Mouse (Mus musculus): ENCODE measurements at regions not wholly inside any gene's neighbourhood (a gene's known extent, or its start where the extent isn't known, plus 50 kb on each side); places are given as distances from the start of the nearest gene placed in this dataset.

DNA sequence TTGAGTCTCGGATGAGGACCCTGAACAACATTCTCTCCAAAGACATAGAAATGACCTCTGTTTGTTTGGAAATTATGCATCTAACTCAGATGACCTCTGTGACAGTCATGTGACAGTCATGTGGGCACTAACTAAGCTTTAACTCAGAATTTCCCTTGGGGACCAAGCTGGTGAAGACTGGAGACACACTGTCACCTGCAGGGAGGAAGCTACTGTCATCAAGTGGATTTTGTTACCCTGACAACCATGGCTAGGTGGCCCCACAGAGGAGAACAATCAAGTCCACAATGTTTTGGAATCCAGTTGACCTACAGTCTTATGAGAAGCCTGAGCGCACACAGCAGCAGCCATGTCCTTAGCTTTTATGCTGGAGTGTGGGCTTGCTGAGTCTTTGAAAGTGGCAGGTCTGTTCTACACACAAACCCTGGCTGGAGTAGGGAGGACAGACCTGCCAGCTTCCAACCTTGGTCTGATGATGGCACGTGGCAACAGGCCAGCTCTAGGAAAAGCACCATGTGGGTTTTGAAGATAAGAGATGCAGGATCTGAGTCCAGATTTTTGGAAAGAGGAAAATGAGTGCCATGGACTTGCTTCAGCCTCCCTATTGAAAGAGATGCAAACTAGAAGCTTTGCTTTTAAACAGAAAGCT lies 125.5 kb downstream of the Cdh26 start:
- Histone ChIP-seq H3K4me1 (ENCODE audit: insufficient read depth) (no peaks in the 10 kb centered on the region), H3K4me2 (no peak overlapping the region), H3K27ac (ENCODE audit: low read depth) (no peak overlapping the region), H3K4me3 (ENCODE audit: low read depth, low read length) (no peak overlapping the region), H3K36me3 (ENCODE audit: insufficient read depth) (no peaks in the 10 kb centered on the region), H3K9me3 (ENCODE audit: low read depth, low read length) (no peaks in the 10 kb centered on the region), H3K9ac (no peak overlapping the region), H3K27me3 (ENCODE audit: insufficient read depth, low read length) (no peaks in the 10 kb centered on the region)
- no peak for TF ChIP-seq CTCF (IDR thresholded peaks at IDR 0.05; ENCODE audit: low read depth)
- DNase-seq (no peak), ATAC-seq (ENCODE audit: insufficient read depth) (no peak)
- 77% methylated on average over 3 of the region's 3 CpGs for WGBS

GRCm38 (mm10) chr2:178557934-178558333 lies 127.6 kb downstream of the Cdh26 start:
- peak; percentile 21 for DNase-seq

GRCm38 (mm10) chr2:178563287-178563686 lies 133.0 kb downstream of the Cdh26 start:
- Histone ChIP-seq H3K36me3 (ENCODE audit: insufficient read depth) (no peaks in the 10 kb centered on the region), H3K4me1 (ENCODE audit: insufficient read depth) (no peaks in the 10 kb centered on the region), H3K9me3 (ENCODE audit: low read depth, low read length) (no peaks in the 10 kb centered on the region), H3K9ac (no peak overlapping the region), H3K27me3 (ENCODE audit: insufficient read depth, low read length) (no peaks in the 10 kb centered on the region), H3K27ac (ENCODE audit: low read depth) (no peak overlapping the region), H3K4me2 (no peak overlapping the region), H3K4me3 (ENCODE audit: low read depth, low read length) (no peak overlapping the region)
- 75% methylated on average over 7 of the region's 7 CpGs for WGBS
- no peak for TF ChIP-seq CTCF (IDR thresholded peaks at IDR 0.05; ENCODE audit: low read depth)
- DNase-seq (no peak), ATAC-seq (ENCODE audit: insufficient read depth) (no peak)

More at GRCm38 (mm10) chr2:178557934-178558333, 127.6 kb downstream of the Cdh26 start:
- WGBS: 42% methylated on average over 9 of the region's 9 CpGs
- Histone ChIP-seq H3K27me3 (ENCODE audit: insufficient read depth, low read length) (no peaks in the 10 kb centered on the region), H3K9me3 (ENCODE audit: low read depth, low read length) (no peaks in the 10 kb centered on the region), H3K9ac (no peak overlapping the region), H3K4me3 (ENCODE audit: low read depth, low read length) (no peak overlapping the region), H3K4me1 (ENCODE audit: insufficient read depth) (no peaks in the 10 kb centered on the region), H3K4me2 (no peak overlapping the region), H3K36me3 (ENCODE audit: insufficient read depth) (no peaks in the 10 kb centered on the region), H3K27ac (ENCODE audit: low read depth) (no peak overlapping the region)
- no peak for ATAC-seq (ENCODE audit: insufficient read depth)
- TF ChIP-seq CTCF (IDR thresholded peaks at IDR 0.05; ENCODE audit: low read depth): no peak

GRCm38 (mm10) chr2:178565368-178565818 lies 135.1 kb downstream of the Cdh26 start:
- no peaks in the 10 kb centered on the region for H3K4me1 ChIP-seq (ENCODE audit: insufficient read depth)
- WGBS: 38% methylated on average over 8 of the region's 8 CpGs
- H3K36me3 ChIP-seq (ENCODE audit: insufficient read depth): no peaks in the 10 kb centered on the region
- no peak for TF ChIP-seq CTCF (IDR thresholded peaks at IDR 0.05; ENCODE audit: low read depth)
- H3K27me3 ChIP-seq (ENCODE audit: insufficient read depth, low read length): no peaks in the 10 kb centered on the region
- no peak overlapping the region for H3K4me3 ChIP-seq (ENCODE audit: low read depth, low read length)
- no peaks in the 10 kb centered on the region for H3K9me3 ChIP-seq (ENCODE audit: low read depth, low read length)
- no peak overlapping the region for H3K4me2 ChIP-seq
- DNase-seq: peak; percentile 52
- ATAC-seq (ENCODE audit: insufficient read depth): peak; percentile 54; the same call in 1 of the 2 replicates
- H3K9ac ChIP-seq: no peak overlapping the region
- H3K27ac ChIP-seq (ENCODE audit: low read depth): no peak overlapping the region

GRCm38 (mm10) chr2:178567493-178567892 lies 137.2 kb downstream of the Cdh26 start:
- no peak overlapping the region for H3K27ac ChIP-seq (ENCODE audit: low read depth)
- H3K4me1 ChIP-seq (ENCODE audit: insufficient read depth): no peaks in the 10 kb centered on the region
- DNase-seq: no peak
- H3K27me3 ChIP-seq (ENCODE audit: insufficient read depth, low read length): no peaks in the 10 kb centered on the region
- H3K9me3 ChIP-seq (ENCODE audit: low read depth, low read length): no peaks in the 10 kb centered on the region
- ATAC-seq (ENCODE audit: insufficient read depth): no peak
- whole genome bisulfite sequencing: 72% methylated on average over 7 of the region's 7 CpGs
- no peak overlapping the region for H3K4me3 ChIP-seq (ENCODE audit: low read depth, low read length)
- no peak overlapping the region for H3K4me2 ChIP-seq
- no peak for TF ChIP-seq CTCF (IDR thresholded peaks at IDR 0.05; ENCODE audit: low read depth)
- no peak overlapping the region for H3K9ac ChIP-seq
- H3K36me3 ChIP-seq (ENCODE audit: insufficient read depth): no peaks in the 10 kb centered on the region

DNA sequence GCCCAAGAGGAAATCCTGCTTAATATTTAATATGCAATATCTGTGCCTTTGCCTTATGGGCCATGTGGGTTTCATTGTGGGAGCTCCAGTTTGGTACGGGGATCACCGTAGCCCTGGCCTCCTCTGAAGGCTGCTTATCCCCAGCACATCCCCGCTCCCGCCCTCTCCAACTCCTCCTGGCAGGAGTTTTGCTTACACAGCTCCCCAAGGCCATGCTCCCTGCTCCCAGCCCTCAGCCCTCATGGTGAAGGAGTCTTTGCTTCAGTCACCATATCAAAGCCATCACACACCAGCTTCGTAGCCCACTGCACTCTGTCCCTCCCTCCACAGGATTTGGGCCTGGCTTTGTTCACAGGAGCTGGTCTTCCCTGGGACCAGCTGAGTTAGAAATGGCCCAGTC lies 142.0 kb downstream of the Cdh26 start:
- TF ChIP-seq CTCF (IDR thresholded peaks at IDR 0.05; ENCODE audit: low read depth): no peak
- 0 out of 2 replicates have a peak, but pooled peaks cover 3% of the 10 kb centered on the region for H3K4me1 ChIP-seq (ENCODE audit: insufficient read depth)
- no peak overlapping the region for H3K4me3 ChIP-seq (ENCODE audit: low read depth, low read length)
- DNase-seq: no peak
- H3K36me3 ChIP-seq (ENCODE audit: insufficient read depth): no peaks in the 10 kb centered on the region
- ATAC-seq (ENCODE audit: insufficient read depth): no peak
- H3K9ac ChIP-seq: no peak overlapping the region
- peaks cover 3% of the 10 kb centered on the region; the same call in 1 of the 2 replicates for H3K27me3 ChIP-seq (ENCODE audit: insufficient read depth, low read length)
- H3K4me2 ChIP-seq: no peak overlapping the region
- 74% methylated on average over 5 of the region's 5 CpGs for WGBS
- H3K9me3 ChIP-seq (ENCODE audit: low read depth, low read length): no peaks in the 10 kb centered on the region
- no peak overlapping the region for H3K27ac ChIP-seq (ENCODE audit: low read depth)

DNA sequence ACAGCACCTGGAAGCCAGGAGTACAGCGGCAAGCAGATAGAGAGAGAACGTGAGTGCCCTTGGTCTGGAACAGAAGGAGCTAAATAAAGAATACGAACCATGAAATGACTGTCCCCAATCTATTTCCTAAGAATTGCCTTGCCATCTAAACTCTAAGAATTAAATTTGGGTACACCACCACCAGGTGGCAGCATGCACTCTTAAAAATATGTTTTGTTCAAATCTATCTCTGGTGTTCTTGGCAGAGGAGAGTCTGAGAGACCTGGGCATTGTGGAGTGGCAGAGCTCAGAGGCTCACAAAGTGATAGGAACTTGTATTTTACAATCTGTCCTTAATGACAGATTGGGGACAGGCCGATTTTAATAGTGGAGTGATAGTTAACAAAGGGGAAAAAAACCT lies 144.5 kb downstream of the Cdh26 start:
- H3K27me3 ChIP-seq (ENCODE audit: insufficient read depth, low read length): peaks cover 3% of the 10 kb centered on the region; the same call in 1 of the 2 replicates
- no peaks in the 10 kb centered on the region for H3K36me3 ChIP-seq (ENCODE audit: insufficient read depth)
- H3K4me1 ChIP-seq (ENCODE audit: insufficient read depth): 0 out of 2 replicates have a peak, but pooled peaks cover 3% of the 10 kb centered on the region
- H3K4me3 ChIP-seq (ENCODE audit: low read depth, low read length): no peak overlapping the region
- no peak overlapping the region for H3K4me2 ChIP-seq
- ATAC-seq (ENCODE audit: insufficient read depth) (no peak), DNase-seq (peak; percentile 90)
- no peaks in the 10 kb centered on the region for H3K9me3 ChIP-seq (ENCODE audit: low read depth, low read length)
- H3K9ac ChIP-seq: no peak overlapping the region
- no peak overlapping the region for H3K27ac ChIP-seq (ENCODE audit: low read depth)
- WGBS: 42% methylated on average over 4 of the region's 4 CpGs
- TF ChIP-seq CTCF (IDR thresholded peaks at IDR 0.05; ENCODE audit: low read depth): peak; percentile 66
